Mouse (Mus musculus): ENCODE results near the gene Rab42. TPM values are rescaled to one million over a fixed set of nuclear protein-coding genes. Genes with fewer than 3 reads are reported as not detected.
A peak's percentile ranks its signal among the peaks of the same experiment; 100 is the strongest.

Rab42 gene
- polyA plus RNA-seq (2016; fragmentation: Nextera tagmentation; extraction: Ambion mirVana): 0.42 and 1.5 TPM in 2 replicates

GRCm38 (mm10) chr4:132302939-132303479 is at the start of gene Rab42:
Rab42 (minus strand) TSS chr4:132303385.
- H3K4me3 ChIP-seq: peak within 1 kb of the TSS; percentile 45
- peak; percentile 38 for ATAC-seq (ENCODE audit: low FRiP score, low read depth)
- H3K4me2 ChIP-seq (replicated peaks): peak within 1 kb of the TSS; percentile 61
- no peak within 1 kb of the TSS for H3K27ac ChIP-seq (replicated peaks)
- H3K9me3 ChIP-seq: no peaks in the 10 kb centered on the region
- WGBS: 2% methylated on average over 30 of the region's 31 CpGs
- H3K36me3 ChIP-seq: no peaks in the 10 kb centered on the region
- H3K9ac ChIP-seq (replicated peaks): peak within 1 kb of the TSS; percentile 58
- no peaks in the 10 kb centered on the region for H3K27me3 ChIP-seq
- peaks cover 7% of the 10 kb centered on the region; the same call in 1 of the 2 replicates for H3K4me1 ChIP-seq

- Histone ChIP-seq H3K4me2 (replicated peaks) (peak overlapping the region; percentile 87), H3K27me3 (no peaks in the 10 kb centered on the region), H3K36me3 (peaks cover 18% of the 10 kb centered on the region), H3K4me1 (peaks cover 15% of the 10 kb centered on the region), H3K9ac (replicated peaks) (peak overlapping the region; percentile 85), H3K4me3 (peak overlapping the region; percentile 82), H3K9me3 (no peaks in the 10 kb centered on the region), H3K27ac (replicated peaks) (peak overlapping the region; percentile 90; the same call in 1 of the 2 replicates)
- ATAC-seq (ENCODE audit: low FRiP score, low read depth): no peak
- 0% methylated on average over 14 of the region's 14 CpGs for WGBS
Observed at GRCm38 (mm10) chr4:132352739-132353138, 49.6 kb upstream of the Rab42 start.

- Histone ChIP-seq H3K4me3 (0 out of 2 replicates have a peak overlapping the region, but pooled peaks have one; percentile 11), H3K36me3 (peaks cover 7% of the 10 kb centered on the region; the same call in 1 of the 2 replicates), H3K27me3 (no peaks in the 10 kb centered on the region), H3K9me3 (no peaks in the 10 kb centered on the region), H3K9ac (replicated peaks) (no peak overlapping the region), H3K4me1 (peaks cover 15% of the 10 kb centered on the region), H3K4me2 (replicated peaks) (peak overlapping the region; percentile 87), H3K27ac (replicated peaks) (no peak overlapping the region)
- no peak for ATAC-seq (ENCODE audit: low FRiP score, low read depth)
- WGBS: 53% methylated on average over 1 of the region's 1 CpGs
Observed at GRCm38 (mm10) chr4:132351401-132351800, 48.2 kb upstream of the Rab42 start.

- Histone ChIP-seq H3K27ac (replicated peaks) (no peak overlapping the region), H3K4me1 (peaks cover 15% of the 10 kb centered on the region), H3K27me3 (no peaks in the 10 kb centered on the region), H3K9me3 (no peaks in the 10 kb centered on the region), H3K4me2 (replicated peaks) (no peak overlapping the region), H3K9ac (replicated peaks) (no peak overlapping the region), H3K36me3 (peaks cover 7% of the 10 kb centered on the region; the same call in 1 of the 2 replicates), H3K4me3 (no peak overlapping the region)
- 69% methylated on average over 3 of the region's 3 CpGs for WGBS
- no peak for ATAC-seq (ENCODE audit: low FRiP score, low read depth)
Observed at GRCm38 (mm10) chr4:132350854-132351253, 47.7 kb upstream of the Rab42 start.

- Histone ChIP-seq H3K27me3 (no peaks in the 10 kb centered on the region), H3K9ac (replicated peaks) (no peak overlapping the region), H3K4me1 (peaks cover 15% of the 10 kb centered on the region), H3K36me3 (peaks cover 7% of the 10 kb centered on the region; the same call in 1 of the 2 replicates), H3K27ac (replicated peaks) (no peak overlapping the region), H3K9me3 (no peaks in the 10 kb centered on the region), H3K4me3 (no peak overlapping the region), H3K4me2 (replicated peaks) (no peak overlapping the region)
- ATAC-seq (ENCODE audit: low FRiP score, low read depth): no peak
- WGBS: 37% methylated on average over 2 of the region's 2 CpGs
Observed at GRCm38 (mm10) chr4:132350123-132350740, 47.0 kb upstream of the Rab42 start.

GRCm38 (mm10) chr4:132349495-132350122 is 46.4 kb upstream of the Rab42 start:
- Histone ChIP-seq H3K36me3 (peaks cover 7% of the 10 kb centered on the region; the same call in 1 of the 2 replicates), H3K4me3 (no peak overlapping the region), H3K27me3 (no peaks in the 10 kb centered on the region), H3K9ac (replicated peaks) (no peak overlapping the region), H3K27ac (replicated peaks) (no peak overlapping the region), H3K4me2 (replicated peaks) (no peak overlapping the region), H3K9me3 (no peaks in the 10 kb centered on the region), H3K4me1 (peaks cover 18% of the 10 kb centered on the region)
- WGBS: 52% methylated on average over 3 of the region's 3 CpGs
- no peak for ATAC-seq (ENCODE audit: low FRiP score, low read depth)

GRCm38 (mm10) chr4:132346661-132347060 is 43.5 kb upstream of the Rab42 start:
- no peak overlapping the region for H3K27ac ChIP-seq (replicated peaks)
- WGBS: 53% methylated on average over 3 of the region's 3 CpGs
- H3K36me3 ChIP-seq: peaks cover 7% of the 10 kb centered on the region; the same call in 1 of the 2 replicates
- H3K9me3 ChIP-seq: no peaks in the 10 kb centered on the region
- no peak for ATAC-seq (ENCODE audit: low FRiP score, low read depth)
- H3K4me2 ChIP-seq (replicated peaks): no peak overlapping the region
- no peak overlapping the region for H3K9ac ChIP-seq (replicated peaks)
- H3K4me3 ChIP-seq: no peak overlapping the region
- H3K4me1 ChIP-seq: peaks cover 30% of the 10 kb centered on the region
- H3K27me3 ChIP-seq: no peaks in the 10 kb centered on the region

- H3K36me3 ChIP-seq: peaks cover 4% of the 10 kb centered on the region; the same call in 1 of the 2 replicates
- no peak overlapping the region for H3K27ac ChIP-seq (replicated peaks)
- ATAC-seq (ENCODE audit: low FRiP score, low read depth): no peak
- H3K4me2 ChIP-seq (replicated peaks): no peak overlapping the region
- peaks cover 26% of the 10 kb centered on the region for H3K4me1 ChIP-seq
- no peaks in the 10 kb centered on the region for H3K27me3 ChIP-seq
- no peak overlapping the region for H3K9ac ChIP-seq (replicated peaks)
- WGBS: 83% methylated on average over 4 of the region's 4 CpGs
- H3K9me3 ChIP-seq: no peaks in the 10 kb centered on the region
- H3K4me3 ChIP-seq: no peak overlapping the region
Observed at GRCm38 (mm10) chr4:132346261-132346660, 43.1 kb upstream of the Rab42 start.

GRCm38 (mm10) chr4:132345843-132346212 is 42.6 kb upstream of the Rab42 start:
- Histone ChIP-seq H3K27me3 (no peaks in the 10 kb centered on the region), H3K27ac (replicated peaks) (no peak overlapping the region), H3K9ac (replicated peaks) (no peak overlapping the region), H3K36me3 (0 out of 2 replicates have a peak, but pooled peaks cover under 1% of the 10 kb centered on the region), H3K9me3 (no peaks in the 10 kb centered on the region), H3K4me1 (peaks cover 26% of the 10 kb centered on the region), H3K4me2 (replicated peaks) (peak overlapping the region; percentile 85; the same call in 1 of the 2 replicates), H3K4me3 (peak overlapping the region; percentile 76)
- WGBS: 49% methylated on average over 5 of the region's 5 CpGs
- ATAC-seq (ENCODE audit: low FRiP score, low read depth): peak; percentile 50; the same call in 1 of the 2 replicates

- Histone ChIP-seq H3K4me2 (replicated peaks) (peak overlapping the region; percentile 85), H3K27me3 (no peaks in the 10 kb centered on the region), H3K9me3 (no peaks in the 10 kb centered on the region), H3K4me1 (peaks cover 26% of the 10 kb centered on the region), H3K36me3 (no peaks in the 10 kb centered on the region; the same call in 1 of the 2 replicates), H3K4me3 (peak overlapping the region; percentile 76), H3K27ac (replicated peaks) (peak overlapping the region; percentile 52; the same call in 1 of the 2 replicates), H3K9ac (replicated peaks) (peak overlapping the region; percentile 80)
- WGBS: under 1% methylated on average over 83 of the region's 83 CpGs
- peak; percentile 91 for ATAC-seq (ENCODE audit: low FRiP score, low read depth)
Observed at GRCm38 (mm10) chr4:132345135-132345842, 42.1 kb upstream of the Rab42 start.

GRCm38 (mm10) chr4:132344403-132345134 is 41.4 kb upstream of the Rab42 start:
- Histone ChIP-seq H3K9me3 (no peaks in the 10 kb centered on the region), H3K4me1 (peaks cover 26% of the 10 kb centered on the region), H3K9ac (replicated peaks) (peak overlapping the region; percentile 80), H3K27me3 (no peaks in the 10 kb centered on the region), H3K27ac (replicated peaks) (no peak overlapping the region), H3K4me2 (replicated peaks) (peak overlapping the region; percentile 85), H3K36me3 (peaks cover 7% of the 10 kb centered on the region), H3K4me3 (peak overlapping the region; percentile 76)
- 10% methylated on average over 13 of the region's 13 CpGs for WGBS
- no peak for ATAC-seq (ENCODE audit: low FRiP score, low read depth)

Measured in midbrain, embryonic 12.5 days (tissue).